Comparison of ENCODE assay signal across 20 mouse cellular contexts in the genomic region with DNA sequence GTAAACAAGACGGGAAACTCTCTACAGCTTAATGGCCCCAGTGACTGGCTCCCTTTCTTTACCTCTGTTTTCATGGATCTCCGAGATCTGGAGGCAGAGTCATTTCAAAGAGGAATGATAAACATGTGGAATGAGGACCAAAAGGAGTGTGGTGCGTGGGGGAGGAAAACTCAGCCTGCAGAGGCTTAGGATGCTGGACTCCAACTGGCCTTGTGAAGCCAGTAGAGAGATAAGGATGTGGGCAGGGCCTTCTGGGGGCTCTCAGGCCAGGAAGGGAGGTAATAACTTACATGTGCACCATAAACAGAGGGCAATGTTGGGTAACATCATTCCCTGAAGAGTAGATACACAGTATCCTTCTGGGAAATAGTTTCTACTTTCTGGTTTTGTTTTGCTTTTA. TPM values are rescaled to one million over a fixed set of nuclear protein-coding genes. Genes with fewer than 3 reads are reported as not detected.
DNase-seq lines count a peak whose midpoint lies in the region; ATAC-seq and TF ChIP-seq lines count a peak whose summit lies in the region.
"Had no signal": no experiment of that assay in that cellular context is flagged by ENCODE, and none has a peak within 500 bp of the region (broad histone marks: within the 10 kb centered on the region; RNA-seq: fewer than 3 reads in every experiment).

No protein-coding gene starts in this region.

- peak overlapping the region; percentile 38; the same call in 1 of the 2 replicates for H3K27ac ChIP-seq in heart, embryonic 15.5 days
- H3K27ac ChIP-seq in limb, embryonic 15.5 days, result peak overlapping the region; percentile 14; the same call in 1 of the 2 replicates
- H3K27ac ChIP-seq in limb, embryonic 10.5 days, result no peak overlapping the region
- 0 out of 2 replicates have a peak overlapping the region, but pooled peaks have one; percentile 49 for H3K27ac ChIP-seq in stomach, embryonic 15.5 days
- H3K27ac ChIP-seq in stomach, postnatal 0 days (replicated peaks), result no peak overlapping the region
- H3K27ac ChIP-seq: gastrocnemius, adult 2 months; heart, embryonic 10.5 days; hindbrain, embryonic 14.5 days; liver, embryonic 14.5 days; midbrain, embryonic 12.5 days had no signal

- ATAC-seq in heart, embryonic 15.5 days (replicated peaks; ENCODE audit: insufficient number of reproducible peaks, insufficient read depth, low FRiP score, low read depth), result 0 out of 2 replicates have a peak, but pooled peaks have one; percentile 27
- no peak for ATAC-seq in limb, embryonic 15.5 days (ENCODE audit: insufficient number of reproducible peaks, low FRiP score, low TSS enrichment, low read depth)
- ATAC-seq in stomach, embryonic 15.5 days (ENCODE audit: insufficient read depth, low FRiP score, low read depth), result no peak
- ATAC-seq in stomach, postnatal 0 days (ENCODE audit: low FRiP score, low TSS enrichment), result no peak
- ATAC-seq: activated CD4-positive, CD25-positive, alpha-beta regulatory T cell, adult 4 months; forebrain, embryonic 14.5 days; inflammation-experienced regulatory T-cells, adult 6 months had no signal

- peaks cover 20% of the 10 kb centered on the region for H3K4me1 ChIP-seq in heart, embryonic 15.5 days (replicated peaks)
- peaks cover 22% of the 10 kb centered on the region for H3K4me1 ChIP-seq in limb, embryonic 15.5 days
- H3K4me1 ChIP-seq in limb, embryonic 10.5 days, result peaks cover 9% of the 10 kb centered on the region; the same call in 1 of the 2 replicates
- peaks cover 18% of the 10 kb centered on the region for H3K4me1 ChIP-seq in stomach, embryonic 15.5 days
- H3K4me1 ChIP-seq in stomach, postnatal 0 days (replicated peaks; ENCODE audit: control insufficient read depth, insufficient read depth), result peaks cover 9% of the 10 kb centered on the region

- H3K9me3 ChIP-seq in heart, embryonic 15.5 days (replicated peaks), result no peaks in the 10 kb centered on the region
- no peaks in the 10 kb centered on the region for H3K9me3 ChIP-seq in limb, embryonic 15.5 days
- no peaks in the 10 kb centered on the region for H3K9me3 ChIP-seq in limb, embryonic 10.5 days (replicated peaks)
- no peaks in the 10 kb centered on the region for H3K9me3 ChIP-seq in stomach, embryonic 15.5 days
- H3K9me3 ChIP-seq in stomach, postnatal 0 days (ENCODE audit: control insufficient read depth, low read length), result no peaks in the 10 kb centered on the region
- H3K9me3 ChIP-seq: embryonic facial prominence, embryonic 13.5 days; heart, embryonic 10.5 days; midbrain, embryonic 12.5 days had no signal

- H3K9ac ChIP-seq in heart, embryonic 15.5 days, result no peak overlapping the region
- no peak overlapping the region for H3K9ac ChIP-seq in limb, embryonic 15.5 days
- H3K9ac ChIP-seq in stomach, embryonic 15.5 days, result no peak overlapping the region
- H3K9ac ChIP-seq in stomach, postnatal 0 days (ENCODE audit: low read length), result no peak overlapping the region
- H3K9ac ChIP-seq: embryonic facial prominence, embryonic 13.5 days; hindbrain, embryonic 14.5 days; liver, embryonic 14.5 days; midbrain, embryonic 12.5 days had no signal

- H3K4me3 ChIP-seq in heart, embryonic 15.5 days, result no peak overlapping the region
- no peak overlapping the region for H3K4me3 ChIP-seq in limb, embryonic 15.5 days
- no peak overlapping the region for H3K4me3 ChIP-seq in limb, embryonic 10.5 days
- no peak overlapping the region for H3K4me3 ChIP-seq in stomach, embryonic 15.5 days (replicated peaks)
- H3K4me3 ChIP-seq in stomach, postnatal 0 days (ENCODE audit: low read depth, low read length), result no peak overlapping the region
- H3K4me3 ChIP-seq: embryonic facial prominence, embryonic 13.5 days; gastrocnemius, adult 2 months; heart, embryonic 10.5 days; midbrain, embryonic 12.5 days had no signal

- intact Hi-C loops in heart, postnatal 10 days (cut with DNase I), result no loop called here

- TF ChIP-seq EP300 in stomach, postnatal 0 days (optimal IDR thresholded peaks at IDR 0.05), result no peak

- H3K4me2 ChIP-seq in heart, embryonic 15.5 days, result no peak overlapping the region
- no peak overlapping the region for H3K4me2 ChIP-seq in limb, embryonic 15.5 days
- no peak overlapping the region for H3K4me2 ChIP-seq in stomach, embryonic 15.5 days
- H3K4me2 ChIP-seq in stomach, postnatal 0 days (replicated peaks; ENCODE audit: low read depth), result no peak overlapping the region
- H3K4me2 ChIP-seq: embryonic facial prominence, embryonic 13.5 days; hindbrain, embryonic 14.5 days; midbrain, embryonic 12.5 days had no signal

- H3K36me3 ChIP-seq in heart, embryonic 15.5 days, result no peaks in the 10 kb centered on the region
- H3K36me3 ChIP-seq in limb, embryonic 15.5 days, result no peaks in the 10 kb centered on the region
- no peaks in the 10 kb centered on the region for H3K36me3 ChIP-seq in limb, embryonic 10.5 days
- no peaks in the 10 kb centered on the region for H3K36me3 ChIP-seq in stomach, embryonic 15.5 days
- H3K36me3 ChIP-seq in stomach, postnatal 0 days (ENCODE audit: control insufficient read depth, insufficient read depth, low read length), result no peaks in the 10 kb centered on the region
- H3K36me3 ChIP-seq: embryonic facial prominence, embryonic 13.5 days; heart, embryonic 10.5 days; midbrain, embryonic 12.5 days had no signal

- no peak for DNase-seq in heart, postnatal 10 days
- DNase-seq in limb, embryonic 10.5 days (ENCODE audit: low spot score), result no peak
- DNase-seq in stomach, postnatal 0 days (ENCODE audit: low spot score), result no peak
- DNase-seq in yolk sac, embryonic 10.5 days (ENCODE audit: low spot score), result peak; percentile 61
- DNase-seq in thymus, postnatal 4 days, result no peak
- DNase-seq: cerebellum, adult 2 months; gastrocnemius, adult 2 months; thymus, adult 2 months had no signal

- H3K27me3 ChIP-seq in heart, embryonic 15.5 days, result no peaks in the 10 kb centered on the region
- no peaks in the 10 kb centered on the region for H3K27me3 ChIP-seq in limb, embryonic 15.5 days
- no peaks in the 10 kb centered on the region for H3K27me3 ChIP-seq in limb, embryonic 10.5 days (ENCODE audit: low read depth, poor library complexity, severe bottlenecking)
- H3K27me3 ChIP-seq in stomach, embryonic 15.5 days (replicated peaks), result no peaks in the 10 kb centered on the region
- H3K27me3 ChIP-seq in stomach, postnatal 0 days (ENCODE audit: control insufficient read depth, insufficient read depth, low read length), result no peaks in the 10 kb centered on the region
- H3K27me3 ChIP-seq: embryonic facial prominence, embryonic 13.5 days; midbrain, embryonic 12.5 days had no signal

- 38% methylated on average over 3 of the region's 3 CpGs for WGBS in heart, embryonic 15.5 days
- 33% methylated on average over 3 of the region's 3 CpGs for WGBS in limb, embryonic 15.5 days
- 38% methylated on average over 3 of the region's 3 CpGs for WGBS in limb, embryonic 10.5 days
- 37% methylated on average over 3 of the region's 3 CpGs for WGBS in stomach, embryonic 15.5 days
- 28% methylated on average over 3 of the region's 3 CpGs for WGBS in stomach, postnatal 0 days

- TF ChIP-seq CTCF in stomach, postnatal 0 days (IDR thresholded peaks at IDR 0.05; ENCODE audit: low read depth), result no peak

RNA-seq across cellular contexts. Expression of a gene that starts 7.9 kb away (rescaled TPM):
- polyA plus RNA-seq in heart, embryonic 15.5 days (2015; fragmentation: Nextera tagmentation; extraction: Ambion mirVana), result 18.4 and 25.5 TPM in 2 replicates
- total RNA-seq in heart, postnatal 10 days (2021), result 10 to 100 TPM; 18.5 to 29.1 TPM
- 50.4 and 56.0 TPM in 2 replicates for polyA plus RNA-seq in limb, embryonic 15.5 days (2015; fragmentation: Nextera tagmentation; extraction: Ambion mirVana)
- 6.3 and 11.8 TPM in 2 replicates for polyA plus RNA-seq in limb, embryonic 10.5 days (2016; fragmentation: Nextera tagmentation; extraction: Ambion mirVana)
- polyA plus RNA-seq in stomach, embryonic 15.5 days (2015; fragmentation: Nextera tagmentation; extraction: Ambion mirVana), result 29.8 and 32.8 TPM in 2 replicates
- 19.6 and 22.2 TPM in 2 replicates for polyA plus RNA-seq in stomach, postnatal 0 days (2015; fragmentation: Nextera tagmentation; extraction: Ambion mirVana)
- total RNA-seq: MEL had no signal

Comparison
In these comparisons a context has a peak if more than half of its experiments do, and no peak if none do; other contexts are left out.
1. H3K27ac ChIP-seq: peak in heart, embryonic 15.5 days (single experiment), limb, embryonic 15.5 days (single experiment) and stomach, embryonic 15.5 days (single experiment); none in limb, embryonic 10.5 days (single experiment) and stomach, postnatal 0 days (single experiment).